Mouse (Mus musculus) embryo, embryonic 10.5 days (tissue): ENCODE data around the gene Ankrd23.

Source experiments
- DNase-seq: peaks from one replicate; pipeline ENCODE4 v3.0.0-alpha.2; 2015; ENCODE audit warnings: low spot score

Gene Ankrd23

DNA sequence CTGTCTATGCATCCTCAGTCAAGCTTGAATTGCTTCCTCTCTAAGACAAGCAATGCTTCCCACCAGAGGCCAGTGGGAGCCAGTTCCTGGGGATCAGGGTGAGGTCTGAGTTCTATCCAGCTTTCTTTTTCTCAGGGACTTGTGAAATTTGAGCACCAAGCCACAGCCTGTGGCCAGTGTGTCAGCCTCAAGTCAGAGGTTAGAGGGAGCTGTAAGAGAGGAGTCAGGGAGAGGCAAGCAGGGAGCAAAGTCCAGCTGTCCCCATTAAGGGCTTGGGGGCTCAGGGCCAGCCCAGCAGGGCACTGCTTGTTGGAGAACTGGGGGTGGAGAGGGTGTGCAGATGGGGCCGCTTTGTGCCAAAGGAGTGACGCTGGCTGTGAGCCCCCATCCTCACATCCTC, 26.5 kb upstream of the Ankrd23 start:
- DNase-seq, result no peak

DNA sequence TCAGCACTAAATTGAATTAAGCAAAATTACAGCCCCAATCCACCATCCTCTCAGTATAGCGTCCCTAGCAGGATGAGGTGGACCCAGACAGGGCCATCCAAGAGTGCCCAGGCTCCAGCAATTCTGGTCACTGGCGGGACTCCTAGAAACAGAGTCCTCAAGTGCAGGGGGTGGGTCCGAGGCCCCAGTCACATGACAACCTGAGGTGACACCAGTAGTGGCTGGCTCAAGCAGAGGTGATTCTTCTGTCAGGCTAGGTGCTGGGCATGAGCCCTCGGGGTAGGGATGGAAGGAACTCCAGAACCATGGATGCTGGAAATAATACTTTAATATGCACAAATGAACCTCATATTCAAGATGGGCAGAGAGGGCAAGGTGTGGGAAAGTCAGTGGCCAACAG, 25.7 kb upstream of the Ankrd23 start:
- no peak for DNase-seq

DNA sequence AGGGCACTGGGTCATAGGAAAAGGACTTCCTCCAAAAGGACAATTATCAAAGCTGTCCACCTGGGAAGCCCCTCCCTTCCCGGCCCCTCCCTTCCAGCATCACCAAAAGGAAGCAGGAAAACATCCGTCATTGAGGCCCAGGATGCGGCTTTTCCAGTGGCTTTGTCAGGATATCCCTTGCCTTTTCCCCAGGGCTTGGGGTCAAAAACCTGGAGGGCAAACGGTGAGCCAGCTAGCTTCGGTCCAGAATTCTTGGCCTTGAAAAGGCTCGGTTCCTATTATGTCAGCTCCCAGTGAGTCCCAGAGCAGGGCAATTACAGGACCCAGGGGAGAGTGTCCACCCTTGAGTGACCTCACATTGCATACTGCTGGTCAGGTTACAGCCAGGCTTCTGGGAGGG, 24.2 kb upstream of the Ankrd23 start:
- no peak for DNase-seq

- DNase-seq, result no peak
Observed at GRCm38 (mm10) chr1:36559888-36560287, 23.2 kb upstream of the Ankrd23 start.

- peak; percentile 47 for DNase-seq
Observed at GRCm38 (mm10) chr1:36559256-36559655, 22.6 kb upstream of the Ankrd23 start.

- peak; percentile 90 for DNase-seq
Observed at GRCm38 (mm10) chr1:36558031-36558993, 21.6 kb upstream of the Ankrd23 start, which contains the start of gene Sema4c. TSS of gene Sema4c (minus strand) at chr1:36558349.

- peak; percentile 84 for DNase-seq
Observed at GRCm38 (mm10) chr1:36557457-36558011, 20.9 kb upstream of the Ankrd23 start.

DNA sequence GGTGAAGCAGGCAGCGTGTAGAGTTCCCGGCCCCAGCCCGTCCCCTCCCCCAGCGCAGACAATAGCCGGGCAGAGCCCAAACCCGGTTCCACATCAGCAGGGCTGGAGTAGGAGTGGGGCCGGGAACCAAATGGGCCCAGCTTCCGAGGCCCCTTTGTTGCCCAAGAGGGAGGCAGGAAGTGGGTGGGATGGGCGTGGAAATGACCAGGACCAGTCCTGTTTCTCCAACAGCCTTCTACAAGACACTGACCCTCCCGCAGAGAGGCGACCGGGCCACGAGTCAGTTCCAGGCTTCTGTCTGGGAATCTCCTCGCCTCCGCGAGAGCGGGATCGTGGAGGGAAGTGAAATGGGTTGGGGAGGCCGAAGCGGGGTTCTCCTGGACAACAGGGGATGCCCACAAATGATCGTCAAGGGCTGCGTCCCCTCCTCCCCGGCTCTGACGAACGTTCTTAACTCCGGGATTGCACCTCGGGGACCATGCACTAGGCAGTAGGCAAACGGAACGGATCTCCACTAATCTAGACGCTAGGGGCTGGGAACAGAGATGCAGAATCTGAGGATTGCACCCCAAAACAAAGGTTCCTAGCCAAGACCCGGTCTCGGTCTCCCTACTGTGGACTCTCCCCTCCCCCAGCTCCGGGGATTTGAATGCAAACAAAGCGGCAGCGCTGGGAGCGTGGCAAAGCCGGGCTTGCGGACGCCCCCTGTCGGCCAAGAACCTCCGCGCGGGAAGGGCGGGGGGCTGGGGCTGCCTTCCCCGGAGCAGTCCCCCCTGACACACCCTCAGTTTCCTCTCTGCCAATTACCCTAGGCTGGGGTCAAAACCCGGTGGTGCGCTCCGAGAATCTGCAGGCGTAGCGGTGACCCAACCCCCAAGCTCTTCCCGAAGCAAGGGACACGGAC, 20.1 kb upstream of the Ankrd23 start:
- peak; percentile 97 for DNase-seq

- peak; percentile 54 for DNase-seq
Observed at GRCm38 (mm10) chr1:36555798-36556395, 19.2 kb upstream of the Ankrd23 start.

- DNase-seq, result no peak
Observed at GRCm38 (mm10) chr1:36554633-36555399, 18.1 kb upstream of the Ankrd23 start.

- DNase-seq, result no peak
Observed at GRCm38 (mm10) chr1:36552506-36552905, 15.8 kb upstream of the Ankrd23 start.

GRCm38 (mm10) chr1:36551904-36552303, 15.2 kb upstream of the Ankrd23 start:
- no peak for DNase-seq

DNA sequence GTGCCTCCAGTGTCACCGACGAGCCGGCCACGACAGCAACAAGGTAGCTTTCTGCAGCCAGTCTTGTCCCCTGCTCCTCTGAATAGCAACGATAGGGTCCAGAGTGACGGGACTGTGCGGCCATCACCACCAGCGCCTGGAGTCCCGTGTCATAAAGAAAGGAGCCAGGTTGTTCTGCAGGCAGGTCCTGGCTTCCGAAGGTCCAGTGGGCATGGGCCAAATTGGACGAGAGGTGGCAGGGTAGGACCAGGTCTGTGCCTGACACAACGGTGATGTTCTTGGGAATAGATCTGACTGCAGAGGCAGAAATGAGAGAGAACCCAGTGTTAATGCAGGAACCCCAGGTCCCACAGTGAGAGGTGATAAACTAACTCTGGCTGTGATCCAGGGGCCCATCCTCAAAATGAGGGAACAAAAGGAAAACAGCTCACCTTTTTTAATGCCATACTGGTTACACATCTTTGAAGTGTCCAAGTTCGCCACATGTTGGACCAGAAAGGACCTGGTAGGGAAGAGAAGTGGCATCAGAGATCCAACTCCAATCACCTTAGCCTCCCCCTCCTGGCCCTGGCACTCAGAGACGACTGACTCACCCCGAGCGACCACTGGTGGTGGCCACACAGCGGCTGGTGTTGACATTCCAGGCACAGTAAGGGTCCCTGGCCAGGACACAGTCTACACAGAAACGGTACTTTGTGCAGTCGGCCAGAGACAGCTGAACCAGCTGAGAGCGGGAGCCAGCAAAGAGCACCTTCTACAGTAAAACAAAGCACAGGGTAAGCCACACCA, 13.6 kb upstream of the Ankrd23 start:
- DNase-seq, result no peak

DNA sequence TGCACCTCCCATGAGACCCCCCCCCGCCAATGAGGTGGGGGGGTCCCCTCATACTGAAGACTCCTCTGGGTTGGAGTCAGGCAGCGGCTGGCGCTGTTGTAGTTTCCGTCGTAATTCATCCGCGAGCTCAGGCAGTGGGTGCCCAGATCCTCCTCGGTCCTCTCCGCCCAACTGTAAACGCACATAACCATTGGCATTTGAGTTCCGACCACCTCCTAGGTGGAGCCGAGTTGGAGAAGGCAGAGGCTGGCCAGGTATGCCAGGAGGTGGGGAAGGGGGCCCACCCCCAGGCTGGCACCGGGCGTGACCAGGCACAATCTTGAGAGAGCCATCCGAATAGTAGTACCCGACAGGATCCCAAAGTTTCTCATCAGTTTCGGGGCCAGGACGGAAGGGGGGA, 12.8 kb upstream of the Ankrd23 start:
- no peak for DNase-seq

DNA sequence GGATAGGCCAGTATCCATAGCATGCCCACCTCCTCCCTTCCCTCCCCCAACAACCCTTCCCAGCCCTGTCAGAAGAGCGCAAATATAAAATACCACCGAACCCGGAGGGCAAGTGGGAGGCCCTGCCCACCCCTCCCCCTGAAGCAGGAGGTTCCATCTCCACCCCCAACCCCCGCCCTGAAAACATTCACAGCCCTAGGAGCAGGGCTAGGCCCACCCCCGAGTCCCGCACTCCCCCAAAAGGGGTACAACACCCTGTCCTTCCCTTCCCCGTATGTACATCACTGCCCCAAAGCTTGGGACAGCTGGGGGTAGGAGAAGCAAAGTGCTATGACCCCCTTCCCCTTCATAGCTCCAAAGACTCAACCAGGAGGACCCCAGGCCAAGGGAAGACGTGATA, 12.1 kb upstream of the Ankrd23 start:
- DNase-seq, result no peak

GRCm38 (mm10) chr1:36547981-36548598, 11.4 kb upstream of the Ankrd23 start:
- DNase-seq, result no peak

- DNase-seq, result peak; percentile 99
Observed at GRCm38 (mm10) chr1:36546888-36547471, 10.3 kb upstream of the Ankrd23 start, which contains the start of gene Ankrd39. TSS of gene Ankrd39 (minus strand) at chr1:36547445.

DNA sequence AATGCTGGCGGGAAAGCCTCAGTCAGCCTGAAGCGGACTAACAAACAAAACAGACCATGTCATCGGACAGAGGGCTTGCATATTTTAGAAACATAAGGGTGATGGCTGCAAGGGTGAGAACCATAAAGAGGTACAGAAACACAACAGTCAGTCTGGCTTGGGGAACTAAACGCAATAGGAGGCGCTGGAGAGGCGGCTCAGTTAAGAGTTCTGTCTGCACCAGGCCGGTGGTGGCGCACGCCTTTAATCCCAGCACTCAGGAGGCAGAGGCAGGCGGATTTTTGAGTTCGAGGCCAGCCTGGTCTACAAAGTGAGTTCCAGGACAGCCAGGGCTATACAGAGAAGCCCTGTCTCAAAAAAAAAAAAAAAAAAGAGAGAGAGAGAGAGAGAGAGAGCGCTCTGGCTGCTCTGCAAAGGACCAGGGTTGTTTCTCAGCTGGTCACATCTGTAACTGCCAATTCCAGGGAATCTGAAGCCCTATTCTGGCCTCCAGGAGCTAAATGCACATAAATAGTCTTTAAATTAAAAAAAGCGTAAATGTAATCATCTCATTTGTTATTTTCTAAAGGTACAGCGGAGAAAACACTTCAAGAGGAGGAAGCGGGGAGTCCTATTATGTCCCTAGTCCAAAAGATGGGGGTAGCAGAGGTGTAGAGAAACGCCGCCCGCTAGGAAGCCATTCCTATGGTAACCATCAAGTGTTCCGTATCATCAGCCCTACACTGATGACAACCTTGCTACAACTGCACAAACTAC, 9.3 kb upstream of the Ankrd23 start:
- DNase-seq, result no peak

DNA sequence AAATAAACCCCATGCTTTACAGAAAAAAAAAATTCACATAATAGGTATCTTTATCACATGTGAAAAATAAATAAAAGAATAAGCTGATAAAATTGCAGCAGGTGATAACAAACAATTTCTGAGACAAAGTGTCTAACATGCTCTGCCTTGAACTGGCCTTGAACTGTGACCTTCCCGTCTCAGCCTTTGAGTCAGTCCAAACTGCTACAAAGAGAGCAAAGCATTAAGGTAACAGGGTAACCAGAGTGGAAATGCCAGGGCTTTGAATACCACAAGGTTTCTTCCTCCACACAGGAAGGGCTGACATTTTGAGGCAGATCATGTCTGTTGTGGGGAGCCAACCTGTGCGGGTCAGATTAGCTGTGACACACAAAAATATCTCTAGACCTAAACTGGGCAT, 8.7 kb upstream of the Ankrd23 start:
- no peak for DNase-seq
